Mouse (Mus musculus) activated CD4-positive, CD25-positive, alpha-beta regulatory T cell, adult 4 months (primary cell): ENCODE data around the gene Anapc2. TPM values are rescaled to one million over a fixed set of nuclear protein-coding genes. Genes with fewer than 3 reads are reported as not detected.

ENCODE experiments used
- ATAC-seq: one replicate; pipeline ENCODE4 v1.8.0; 2017
- polyA plus RNA-seq, 2 experiments: library from polyadenylated mRNA; unstranded; fragments of 100-300 nt; shearing (Covaris generic); gene quantifications; one replicate each; pipeline ENCODE4 v1.2.1; 2017

Anapc2 gene
- 10 to 100 TPM; 24.8 to 39.3 TPM for polyA plus RNA-seq

DNA sequence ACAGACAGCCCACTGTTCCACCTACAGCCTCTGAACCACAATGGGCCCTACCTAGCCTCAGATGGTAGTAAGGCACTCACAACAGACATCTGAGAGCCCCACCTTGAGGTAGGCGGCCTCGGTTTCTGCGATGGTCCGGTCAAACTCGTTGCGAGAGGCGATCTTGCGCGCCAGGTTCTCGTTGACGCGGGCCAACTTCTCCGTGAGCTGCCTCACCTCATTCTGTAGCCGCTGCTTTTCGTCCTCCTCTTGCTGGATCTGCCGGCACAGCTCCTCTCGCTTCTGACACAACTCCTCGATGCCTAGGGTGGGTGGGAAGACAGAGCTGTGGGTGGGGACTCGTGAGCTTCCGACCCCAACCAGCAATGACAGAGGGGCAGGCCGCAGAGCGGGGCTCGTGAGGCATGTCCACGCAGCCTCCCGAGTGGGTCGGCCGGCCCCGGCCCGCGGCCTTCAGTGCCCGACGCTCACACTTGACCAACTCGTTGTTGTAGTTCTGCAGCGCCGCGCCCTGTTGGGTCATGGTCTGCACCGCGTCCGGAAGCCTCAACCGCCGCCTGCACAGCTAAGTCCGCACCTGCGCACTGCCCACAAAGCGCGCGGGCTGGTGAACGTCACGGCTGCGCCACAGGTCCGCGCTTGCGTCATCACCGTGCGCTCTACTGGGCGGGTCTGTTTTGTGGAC is at the start of gene Anapc2, which contains the start of gene Ssna1:
Anapc2 (plus strand) TSS at position 652 of the 685 bp plus-strand sequence.
Ssna1 (minus strand) TSS at position 612 of the 685 bp plus-strand sequence.
- peak; percentile 92 for ATAC-seq

DNA sequence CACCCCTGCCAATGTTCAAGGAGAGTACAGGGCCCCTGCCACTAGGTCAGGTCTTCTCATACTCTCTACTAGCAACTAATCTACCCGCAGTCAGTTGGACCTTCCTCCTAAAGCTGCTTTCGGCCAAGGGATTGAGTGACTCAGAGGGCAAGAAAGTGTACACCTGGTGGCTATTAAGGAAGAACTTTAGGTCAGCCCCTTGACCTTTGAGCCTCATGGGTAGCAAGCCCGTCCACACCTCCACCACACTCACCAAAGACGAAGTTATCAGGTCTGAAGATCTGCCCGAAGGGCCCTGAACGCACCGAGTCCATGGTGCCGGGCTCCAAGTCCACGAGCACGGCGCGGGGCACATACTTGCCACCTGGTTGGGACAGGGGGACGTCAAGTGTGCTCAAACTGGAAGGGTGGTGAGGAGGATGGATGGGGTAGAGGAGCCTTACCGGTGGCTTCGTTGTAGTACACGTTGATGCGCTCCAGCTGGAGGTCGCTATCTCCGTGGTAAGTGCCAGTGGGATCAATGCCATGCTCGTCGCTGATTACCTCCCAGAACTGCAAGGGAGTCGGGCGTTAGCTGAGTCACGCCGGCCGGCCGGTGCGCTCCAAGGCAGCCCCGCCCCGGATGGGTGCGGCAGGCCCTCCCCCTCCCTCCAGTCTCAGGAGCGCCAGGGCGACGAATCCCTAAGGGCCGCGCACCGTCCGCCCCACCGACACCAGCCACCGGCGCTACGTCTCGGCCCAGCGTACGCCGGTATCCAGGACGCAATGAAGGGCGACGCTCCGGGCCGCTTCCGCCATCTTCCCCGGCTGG is 48.4 kb upstream of the Anapc2 start:
- peak; percentile 6 for ATAC-seq

DNA sequence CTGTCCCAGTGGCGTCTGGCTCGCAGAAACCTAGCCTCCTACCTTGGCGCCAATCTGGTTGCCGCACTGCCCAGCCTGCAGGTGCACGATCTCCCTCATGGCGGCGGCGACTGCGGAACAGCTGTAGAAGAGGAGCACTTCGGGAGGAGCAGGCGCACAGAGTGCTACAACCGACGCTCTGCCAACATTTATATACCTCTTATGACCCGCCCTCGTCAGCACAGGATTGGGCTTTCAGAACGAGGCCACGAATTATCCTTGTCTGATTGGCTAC is 47.8 kb upstream of the Anapc2 start, which contains the start of gene Tubb4b:
Tubb4b (minus strand) TSS at position 211 of the 274 bp plus-strand sequence.
- ATAC-seq: no peak

DNA sequence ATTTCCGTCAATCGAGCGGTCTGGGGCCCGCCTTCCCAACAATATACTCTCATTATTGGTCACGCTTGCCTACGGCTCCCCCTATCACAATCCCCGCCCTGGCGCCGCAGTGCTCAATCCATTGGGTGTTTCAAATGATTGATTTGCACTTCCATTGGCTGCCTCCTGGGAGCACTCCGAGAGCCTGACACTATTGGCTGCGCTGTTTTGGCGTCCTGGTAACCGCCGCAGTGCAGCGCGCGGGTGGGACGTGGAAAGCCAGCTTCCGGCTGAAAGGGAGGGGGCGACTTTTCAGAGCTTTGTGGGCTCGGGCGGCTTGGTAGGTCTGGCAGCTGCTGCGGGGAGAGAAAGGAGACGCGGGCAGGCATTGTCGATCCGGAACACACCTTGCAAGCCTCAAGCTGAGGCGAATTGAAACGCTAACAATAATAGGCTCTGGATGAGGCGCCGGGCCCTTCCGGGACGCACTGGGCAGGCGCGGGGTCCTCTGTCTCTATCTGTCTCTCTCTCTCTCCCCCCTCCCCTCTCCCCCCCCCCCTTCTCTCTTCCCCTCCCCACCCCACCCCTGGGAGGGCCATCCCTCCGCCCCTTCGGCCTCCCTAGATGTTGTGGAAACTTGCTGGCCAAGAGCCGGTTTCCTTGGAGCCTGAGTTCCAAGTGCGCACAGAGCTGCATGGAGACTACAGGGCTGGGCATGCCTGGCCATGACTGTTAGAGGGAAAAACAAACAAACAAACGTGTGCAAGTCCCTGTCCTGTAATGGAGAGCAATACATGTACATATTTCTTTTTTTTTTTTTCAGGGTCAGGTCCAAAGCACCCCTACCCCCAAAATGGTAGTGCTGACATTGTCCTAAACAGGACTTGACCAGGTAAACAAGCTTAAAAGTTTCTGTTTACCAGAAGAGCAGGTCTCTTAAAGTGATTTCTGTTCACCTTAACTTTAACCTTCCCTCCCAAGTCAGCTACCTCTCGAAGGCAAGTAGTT is 47.2 kb upstream of the Anapc2 start:
- ATAC-seq: peak; percentile 87

DNA sequence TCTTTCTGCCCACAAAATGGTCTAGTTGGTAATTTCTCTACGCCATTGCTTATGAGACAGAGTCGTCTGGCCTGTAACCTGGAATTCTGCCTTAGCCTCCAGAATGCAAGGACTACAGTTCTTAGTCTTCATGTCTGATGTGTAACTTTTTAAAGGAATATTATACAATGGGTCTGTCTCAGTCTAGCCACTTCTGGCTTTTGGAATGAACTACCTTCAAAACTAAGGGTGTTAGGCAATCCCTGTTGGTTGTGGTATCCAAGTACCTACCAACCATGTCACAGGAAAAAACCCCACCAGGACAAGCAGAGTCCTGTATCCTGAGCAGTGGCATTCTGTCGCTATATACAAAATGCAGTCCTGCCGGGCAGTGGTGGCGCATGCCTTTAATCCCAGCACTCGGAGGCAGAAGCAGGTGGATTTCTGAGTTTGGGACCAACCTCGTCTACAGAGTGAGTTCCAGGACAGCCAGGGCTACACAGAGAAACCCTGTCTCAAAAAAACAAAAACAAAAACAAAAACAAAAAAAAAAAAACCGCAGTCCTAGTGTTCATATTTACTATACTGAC is 46.4 kb upstream of the Anapc2 start:
- ATAC-seq: no peak

DNA sequence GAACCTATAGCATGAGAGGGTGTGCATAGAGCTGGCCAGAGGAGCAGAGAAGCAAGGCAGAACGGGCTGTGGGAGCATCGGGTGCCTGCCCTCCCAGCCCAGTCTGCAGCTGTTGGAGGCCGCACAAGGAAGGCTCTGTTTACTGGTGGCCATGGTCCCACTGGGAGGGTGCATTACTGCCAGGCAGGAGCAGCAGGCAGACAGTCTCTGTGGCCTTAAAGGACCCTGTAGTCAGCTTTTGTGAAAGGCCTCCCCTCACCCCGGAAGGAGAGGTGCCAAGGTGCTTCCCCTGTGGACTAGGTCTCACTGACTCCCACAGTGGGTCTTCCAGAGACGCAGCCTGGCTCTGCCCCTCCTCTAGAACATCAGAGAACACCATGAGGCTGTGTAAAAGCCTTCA is 45.4 kb upstream of the Anapc2 start:
- no peak for ATAC-seq

DNA sequence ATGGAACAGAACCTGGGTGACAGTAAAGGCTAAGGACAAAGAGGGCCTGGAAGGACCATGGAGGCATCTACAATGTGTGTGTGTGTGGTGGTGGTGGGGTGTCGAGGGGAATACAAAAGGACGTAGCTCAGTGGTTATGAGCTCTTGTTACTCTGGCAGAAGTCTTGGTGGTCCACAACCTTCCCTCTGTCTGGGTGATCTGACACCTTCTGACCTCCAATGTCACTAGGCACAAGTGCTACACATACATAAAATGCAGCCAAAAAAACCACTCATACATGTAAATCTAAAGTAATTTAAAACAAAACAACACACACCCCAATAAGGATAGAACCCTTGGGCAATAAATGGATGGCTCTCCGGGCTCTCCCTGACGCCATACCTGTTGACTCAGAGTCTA is 44.9 kb upstream of the Anapc2 start:
- no peak for ATAC-seq

DNA sequence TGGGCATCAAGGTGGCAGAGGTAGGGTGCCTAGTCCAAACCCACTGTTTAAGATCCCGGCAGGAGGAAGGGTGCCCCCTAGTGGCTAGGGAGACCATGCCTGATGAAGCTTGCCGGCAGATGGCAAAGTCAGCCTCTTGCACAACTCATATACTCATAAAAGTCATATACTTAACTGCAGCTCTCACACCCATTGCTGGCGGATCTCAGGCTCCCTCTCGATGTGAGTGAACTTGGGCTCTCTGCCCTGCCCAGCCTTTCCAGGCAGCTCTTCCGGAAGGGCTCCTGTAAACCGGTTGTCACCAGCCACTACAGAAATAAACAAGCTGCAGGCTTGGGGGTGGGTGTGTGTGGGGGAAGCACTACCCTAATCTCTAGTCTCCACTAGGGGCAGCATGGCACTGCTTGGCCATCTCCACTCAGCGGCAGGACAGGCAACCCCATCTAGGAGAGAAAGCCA is 43.8 kb upstream of the Anapc2 start:
- ATAC-seq: peak; percentile 41

DNA sequence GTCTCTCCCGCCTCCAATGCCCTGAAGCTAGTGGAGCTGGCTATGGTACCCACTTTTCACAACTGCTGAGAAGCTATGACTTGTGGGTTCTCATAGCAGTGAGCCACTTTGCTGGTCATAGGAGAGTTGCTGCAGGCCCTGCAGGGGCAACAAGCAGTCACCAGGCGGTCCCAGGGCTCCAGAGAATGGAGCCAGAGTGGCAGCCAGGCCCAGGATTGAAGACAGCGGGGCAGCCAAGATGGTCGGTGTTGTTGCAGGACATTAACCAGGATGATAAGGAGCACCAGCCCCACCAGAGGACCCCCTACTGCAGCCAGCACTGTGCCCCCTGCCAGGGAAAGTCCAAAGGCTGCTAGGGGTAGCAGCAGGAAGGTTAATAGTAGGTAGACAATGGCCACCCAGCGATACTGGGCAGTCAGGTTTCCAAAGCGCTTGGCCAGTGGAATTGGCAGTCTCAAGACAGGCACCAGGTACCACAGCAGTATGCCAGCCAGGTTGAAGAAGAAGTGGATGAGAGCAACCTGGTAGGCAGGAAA is 43.2 kb upstream of the Anapc2 start:
- ATAC-seq: no peak

DNA sequence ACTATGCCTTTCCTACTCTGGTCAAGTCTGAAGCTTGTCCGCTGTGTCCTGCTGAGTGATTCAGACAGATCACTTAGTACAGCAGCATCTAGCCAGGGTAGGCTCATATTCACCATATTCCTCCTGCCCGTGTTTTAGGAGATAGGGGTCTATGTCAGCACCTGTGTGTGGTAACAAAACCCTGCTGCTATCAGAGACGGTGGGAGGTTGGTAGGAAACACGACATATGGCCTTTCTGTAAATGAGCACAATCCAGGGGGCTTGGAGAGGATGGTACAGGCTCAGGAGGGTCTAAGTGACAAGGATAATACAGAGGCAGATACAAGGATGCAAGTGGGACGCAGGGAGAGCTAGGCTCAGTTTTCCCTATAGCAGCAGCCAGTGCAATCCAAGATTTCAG is 42.7 kb upstream of the Anapc2 start:
- no peak for ATAC-seq

DNA sequence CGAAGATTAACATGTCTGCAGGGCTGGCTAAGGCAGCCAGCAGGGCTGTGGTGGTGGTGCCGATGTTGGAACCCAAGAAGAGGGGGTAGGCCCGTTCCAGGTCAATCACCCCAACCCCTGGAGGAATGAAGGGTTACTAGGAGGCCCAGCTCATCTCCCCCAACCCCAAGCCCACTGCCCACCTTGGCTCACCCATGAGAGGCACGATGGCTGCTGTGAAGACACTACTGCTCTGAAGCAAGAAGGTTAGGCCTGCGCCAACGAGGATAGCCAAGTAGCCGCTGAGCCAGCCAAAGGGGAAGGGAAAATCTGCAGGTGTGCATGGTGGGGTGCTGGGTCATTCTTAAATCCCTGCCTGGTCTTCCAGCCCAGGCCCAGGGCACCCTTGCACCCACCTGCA is 41.7 kb upstream of the Anapc2 start:
- ATAC-seq: no peak

DNA sequence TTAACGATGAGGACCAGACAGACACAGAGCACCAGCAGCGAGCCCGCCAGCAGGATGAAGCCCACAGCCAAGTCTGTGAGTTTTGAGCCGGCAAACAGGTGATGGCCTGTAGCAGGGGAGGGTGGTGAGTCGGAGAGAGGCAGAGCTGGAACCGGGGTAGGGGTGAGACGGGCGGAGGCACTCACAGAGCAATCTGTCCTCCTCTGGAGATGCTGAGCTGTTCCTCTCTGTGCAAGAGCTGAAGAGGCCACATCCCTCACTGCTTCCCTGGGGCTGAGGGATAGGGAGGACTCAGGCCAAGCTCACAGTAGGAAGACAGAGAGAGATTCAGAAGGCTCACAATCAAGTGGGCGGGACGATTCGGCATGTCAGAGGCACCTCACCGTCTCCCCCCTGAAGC is 41.2 kb upstream of the Anapc2 start:
- ATAC-seq: no peak

DNA sequence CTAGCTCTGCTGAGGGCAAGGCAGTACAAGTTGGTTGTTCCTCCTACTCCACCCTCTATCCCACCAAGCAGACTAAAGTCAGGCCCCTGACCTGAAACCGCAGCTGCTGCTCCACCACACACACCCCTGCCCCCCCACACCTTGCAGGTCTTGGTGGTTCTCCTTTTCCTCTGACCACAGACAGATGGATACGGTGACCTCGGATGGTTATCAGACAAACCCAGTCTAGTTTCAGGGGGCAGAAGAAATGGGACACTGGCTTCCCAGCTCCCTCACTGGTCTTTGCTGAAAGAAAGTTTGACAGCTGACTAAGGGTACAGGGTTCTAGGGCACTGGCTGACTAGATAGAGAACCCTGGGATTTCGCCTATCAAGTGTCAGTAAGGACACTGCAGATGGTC is 38.9 kb upstream of the Anapc2 start:
- no peak for ATAC-seq

DNA sequence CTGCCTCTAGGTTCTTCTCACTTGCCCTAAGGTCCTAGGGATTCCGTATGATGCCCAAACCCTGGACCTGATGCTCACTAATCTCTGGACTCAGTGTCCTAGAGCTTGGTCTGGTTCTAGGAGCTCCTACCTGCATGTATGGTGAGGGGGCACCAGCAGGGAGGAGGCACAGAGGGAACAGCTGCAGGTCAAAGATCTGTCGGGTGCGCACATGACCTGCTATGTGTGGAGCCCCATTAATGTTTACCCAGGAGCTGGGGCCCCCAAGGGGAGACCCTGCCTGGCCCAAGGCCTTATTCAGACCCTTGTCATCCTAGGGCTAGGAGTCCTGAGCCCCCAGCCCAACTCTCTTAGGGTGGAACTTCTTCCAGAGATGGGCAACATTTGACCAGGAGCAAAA is 38.2 kb upstream of the Anapc2 start, which contains the start of gene Slc34a3:
Slc34a3 (minus strand) TSS at position 315 of the 400 bp plus-strand sequence.
- ATAC-seq: no peak

DNA sequence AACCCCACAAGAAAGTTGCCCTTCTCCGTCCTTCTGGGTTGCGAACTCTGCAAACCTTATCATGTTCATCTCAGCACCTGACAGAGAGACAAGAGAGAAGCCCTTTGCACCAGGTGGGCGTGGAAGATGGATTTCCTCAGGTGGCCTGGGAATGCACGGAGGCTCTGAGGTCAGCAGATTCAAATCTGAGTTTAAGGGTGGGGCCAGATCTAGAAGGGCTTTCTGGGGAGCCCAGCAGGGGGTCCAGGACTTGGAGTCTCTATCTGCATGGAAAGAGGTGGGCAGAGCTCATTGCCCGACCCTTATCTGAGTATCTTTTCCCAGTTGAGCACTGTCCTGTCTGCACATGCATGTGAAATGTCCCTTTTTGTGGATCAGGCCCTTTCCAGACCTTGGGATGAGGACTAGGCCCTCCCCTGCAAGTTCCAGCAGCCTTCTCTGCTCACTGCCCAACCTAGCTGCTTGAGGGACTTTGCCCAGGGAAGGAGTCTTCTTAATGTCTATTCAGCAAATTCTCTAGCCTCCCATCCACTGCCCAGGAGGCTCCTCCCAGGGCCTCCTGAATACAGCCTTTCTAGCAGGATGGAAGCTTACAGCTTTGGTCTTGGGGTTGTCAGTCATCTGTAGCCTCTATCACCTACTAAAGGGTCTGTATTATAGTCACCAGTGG is 37.6 kb upstream of the Anapc2 start:
- no peak for ATAC-seq

DNA sequence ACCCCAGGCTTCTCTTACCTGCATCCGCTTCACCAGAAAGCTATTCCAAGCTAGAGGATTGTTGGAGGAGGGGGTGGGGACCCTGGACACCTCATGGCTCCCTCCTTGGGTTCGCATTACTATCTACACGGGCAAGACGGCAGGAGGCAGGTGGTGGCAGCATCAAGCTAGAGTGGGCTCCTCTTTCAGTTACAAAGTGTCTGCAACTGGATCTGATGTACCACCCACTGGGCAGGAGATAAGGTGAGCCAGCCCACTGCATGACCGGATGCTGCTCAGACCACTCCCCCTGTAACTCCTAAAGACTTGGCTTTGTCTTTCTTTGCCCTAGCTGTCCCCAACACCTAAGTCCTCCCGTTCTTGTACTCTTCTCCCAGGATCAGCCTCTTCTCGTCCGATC is 35.7 kb upstream of the Anapc2 start, which contains the start of gene Rnf224:
Rnf224 (minus strand) TSS at position 174 of the 400 bp plus-strand sequence.
- no peak for ATAC-seq

DNA sequence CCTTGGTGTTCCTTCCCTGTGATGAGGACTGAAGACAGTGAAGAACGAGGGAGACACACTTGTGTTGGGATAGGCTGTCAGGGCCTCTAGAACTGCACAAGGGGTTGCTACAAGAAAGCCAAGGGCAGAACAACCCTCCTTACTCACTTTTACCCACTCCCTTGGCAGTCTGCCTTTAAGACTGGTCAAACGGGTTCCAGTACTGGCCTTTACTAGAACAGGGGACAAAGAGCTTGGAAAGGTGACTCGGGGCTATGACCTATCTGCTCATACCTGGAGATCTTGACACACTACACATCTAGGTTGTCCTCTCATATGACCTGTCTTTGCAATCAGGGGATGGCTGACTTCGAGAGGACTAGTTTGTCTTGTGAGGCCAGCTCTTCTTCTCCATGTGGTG is 34.8 kb upstream of the Anapc2 start:
- no peak for ATAC-seq

DNA sequence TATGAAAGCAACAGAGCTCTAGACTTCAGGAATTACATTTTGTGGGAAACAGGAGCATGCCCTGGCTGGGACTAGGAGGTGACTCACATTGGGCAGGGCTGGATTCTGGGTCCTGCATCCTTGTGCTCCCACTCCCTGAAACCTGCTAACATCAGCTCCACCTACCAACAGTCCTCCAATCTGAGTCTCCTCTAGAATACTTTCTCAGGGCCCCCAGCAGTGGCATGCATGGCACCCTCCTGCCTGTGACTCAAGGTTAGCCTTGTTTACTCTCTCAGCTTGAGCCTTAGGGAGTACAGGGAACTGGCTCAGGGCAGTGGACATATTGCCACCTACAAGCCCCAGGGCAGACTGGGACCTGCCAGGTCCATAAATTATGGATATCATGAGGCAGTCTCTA is 34.2 kb upstream of the Anapc2 start:
- no peak for ATAC-seq

DNA sequence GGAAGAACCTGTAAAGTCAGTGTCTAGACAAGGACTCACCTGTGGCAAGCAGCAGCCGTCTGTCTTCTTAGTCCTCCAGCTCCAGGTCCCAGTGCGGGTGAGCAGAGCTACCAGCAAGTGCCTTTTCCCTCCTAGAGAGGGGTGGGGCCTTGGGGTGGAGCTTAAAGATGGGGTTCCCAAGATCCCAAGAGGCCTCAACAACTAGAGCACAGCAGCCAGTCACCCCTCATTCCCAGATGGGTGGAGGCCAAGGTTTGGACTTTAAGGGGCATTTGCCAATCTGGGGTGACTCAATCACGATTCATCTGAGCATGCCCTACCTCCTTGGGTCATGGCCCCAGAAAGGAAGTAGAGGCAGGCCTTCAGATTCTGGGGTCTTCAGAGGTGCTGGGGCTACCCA is 32.5 kb upstream of the Anapc2 start:
- no peak for ATAC-seq

DNA sequence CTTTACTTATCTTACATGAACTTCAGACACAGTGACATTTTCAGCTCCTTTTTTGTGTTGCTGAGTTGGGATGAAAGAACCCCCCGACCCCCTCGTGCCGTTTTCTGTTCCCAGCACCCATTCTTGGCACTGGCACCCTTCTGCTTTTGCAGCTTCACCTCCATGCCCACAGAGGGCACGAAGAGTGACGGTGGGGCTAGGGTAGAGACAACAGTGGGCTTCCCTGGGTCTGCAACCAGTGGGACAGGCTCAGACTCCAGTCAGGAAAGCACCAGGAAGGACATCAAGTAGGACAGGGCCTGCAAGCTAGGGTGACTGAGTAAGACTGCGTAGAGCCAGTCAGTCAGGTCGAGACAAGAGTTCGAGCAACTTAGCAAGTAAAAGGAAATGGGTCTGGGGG is 32.0 kb upstream of the Anapc2 start:
- ATAC-seq: no peak

DNA sequence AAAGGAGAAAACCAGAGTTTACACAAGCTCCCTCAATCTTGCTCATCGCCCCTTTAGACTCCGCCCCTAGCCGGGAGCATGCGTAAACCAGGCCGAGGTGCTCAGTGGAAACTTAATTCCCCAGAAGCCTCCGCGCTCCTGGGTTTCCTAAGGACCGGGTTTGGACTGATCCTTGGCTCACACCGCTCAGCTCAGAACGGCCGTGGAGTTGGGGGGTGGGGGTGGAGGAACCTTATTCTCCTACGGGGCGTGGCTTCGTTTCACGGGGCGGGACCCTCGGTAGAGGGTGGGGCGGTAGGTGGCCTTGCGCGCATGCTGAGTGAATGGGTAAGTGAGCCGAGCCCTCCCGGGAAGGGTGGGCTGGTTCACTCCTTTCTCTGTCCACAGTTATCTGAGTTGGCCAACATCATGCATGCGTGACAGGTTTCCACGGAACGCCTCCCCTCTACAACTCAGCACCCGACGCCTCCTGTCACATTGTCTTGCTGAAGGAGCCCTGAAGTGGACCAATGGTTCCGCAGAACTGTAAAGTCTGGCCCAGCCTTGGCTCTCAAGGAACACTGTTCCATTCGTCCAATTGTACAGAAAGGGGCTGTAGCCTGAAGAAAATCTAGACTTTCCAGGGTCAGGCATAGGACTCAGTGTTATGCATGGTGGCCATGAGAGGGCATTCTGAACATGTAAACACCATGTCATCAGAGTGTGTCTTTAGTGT is 31.4 kb upstream of the Anapc2 start:
- ATAC-seq: peak; percentile 33
